Mouse (Mus musculus): ENCODE data around the gene Mr1.

GRCm38 (mm10) chr1:155174424-155174823, 27.8 kb upstream of the Mr1 start:
- TF ChIP-seq CTCF (IDR thresholded peaks at IDR 0.05; ENCODE audit: borderline replicate concordance, insufficient read depth, low read length) (no peak), POLR2A (IDR thresholded peaks at IDR 0.05; ENCODE audit: low read depth, low read length) (no peak)

All from embryonic fibroblast, embryonic 13.5 days (primary cell).